Mouse (Mus musculus) kidney, adult 11 months (tissue): Measurements from ENCODE around the gene Gm45062.

ENCODE experiments used
- DNase-seq: peaks from one replicate; pipeline ENCODE4 v3.0.0; 2022

The Gm45062 gene

GRCm38 (mm10) chr6:8259004-8259666, at the start of gene Gm45062, which contains the start of the genes Rpa3 and Umad1:
Gm45062 (plus strand) TSS chr6:8259450.
Rpa3 (minus strand) TSS chr6:8259173.
Umad1 (plus strand) TSS chr6:8259288.
- DNase-seq: peak; percentile 98

- no peak for DNase-seq
Observed at GRCm38 (mm10) chr6:8209866-8210186, 49.4 kb upstream of the Gm45062 start.

DNA sequence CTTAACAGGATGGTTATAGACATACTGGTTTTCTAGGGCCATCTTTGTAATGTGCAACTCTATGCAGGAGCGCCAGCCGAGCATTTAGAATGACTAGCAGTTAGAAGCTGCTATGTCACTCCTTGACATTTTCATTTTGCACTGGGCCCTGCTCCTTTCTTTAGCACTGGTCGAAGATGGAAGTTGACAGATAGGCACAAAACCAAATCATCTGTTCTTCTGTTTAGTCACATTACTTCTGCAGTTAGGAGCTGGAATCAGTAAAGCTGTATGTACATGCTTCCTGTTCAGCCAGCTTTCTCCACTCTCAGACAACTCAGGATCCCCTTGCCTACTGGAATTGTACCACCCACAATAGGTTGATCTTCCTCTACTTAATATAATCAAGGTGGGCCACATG, 48.6 kb upstream of the Gm45062 start:
- DNase-seq: no peak

DNA sequence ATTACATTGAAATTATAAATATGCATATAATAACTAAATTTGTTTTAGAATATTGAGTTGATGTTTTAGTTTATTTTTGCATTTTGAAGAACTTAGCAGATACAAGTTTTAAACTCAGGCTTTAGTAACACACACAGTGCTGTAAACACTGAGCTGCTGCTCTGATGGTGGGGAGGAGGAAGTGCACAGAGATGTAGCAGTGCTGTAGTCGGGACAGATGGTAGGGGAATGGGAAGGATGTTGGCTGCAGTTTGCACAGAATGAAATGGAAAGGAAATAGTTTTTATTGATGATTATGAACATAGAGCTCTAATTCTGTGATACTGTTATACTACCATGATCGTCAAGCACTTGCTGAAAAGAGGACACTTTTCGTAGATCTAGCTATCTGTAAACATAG, 32.2 kb upstream of the Gm45062 start:
- DNase-seq: no peak

DNA sequence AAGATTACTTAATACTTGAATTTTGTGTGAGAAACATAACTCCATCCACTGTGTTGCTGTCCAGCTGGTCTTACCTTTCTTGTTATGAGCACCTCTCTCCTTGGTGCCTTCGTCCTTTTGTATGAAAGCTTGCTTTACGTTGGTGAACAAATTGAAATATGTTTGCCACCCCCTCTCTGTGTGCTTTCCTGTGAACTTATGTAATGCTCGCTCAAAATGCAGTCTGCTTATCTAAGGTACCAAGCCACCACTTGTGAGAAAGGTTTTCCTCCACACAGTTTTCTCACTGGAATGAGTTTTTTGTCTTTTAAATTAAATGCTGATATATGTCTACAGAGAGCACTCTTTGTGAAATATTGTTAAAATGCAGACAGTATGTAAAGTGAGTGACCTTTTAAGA, 30.7 kb upstream of the Gm45062 start:
- DNase-seq: no peak

GRCm38 (mm10) chr6:8258316-8258715, 934 bp upstream of the Gm45062 start:
- DNase-seq: no peak

DNA sequence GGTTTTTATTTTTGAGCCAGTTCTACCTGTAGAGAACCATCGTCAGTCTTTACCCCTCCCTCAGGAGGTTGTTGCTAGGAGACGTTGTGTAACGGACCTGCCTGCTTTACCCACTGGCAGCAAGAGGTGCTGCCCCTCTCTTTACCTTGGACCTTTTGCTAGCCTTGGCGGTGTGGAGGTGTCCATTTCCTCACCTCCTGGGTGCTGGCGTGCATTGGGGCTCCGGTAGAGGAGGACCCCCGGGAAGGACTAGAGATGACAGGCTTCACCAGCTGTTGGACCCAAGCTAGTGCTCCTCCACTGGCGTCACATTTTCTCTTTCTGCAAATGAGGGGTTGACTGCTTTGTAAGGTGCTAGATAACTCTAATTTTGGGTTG, 406 bp downstream of the Gm45062 start:
- no peak for DNase-seq

GRCm38 (mm10) chr6:8271047-8271446, 11.8 kb downstream of the Gm45062 start:
- DNase-seq: no peak

GRCm38 (mm10) chr6:8274387-8275054, 15.3 kb downstream of the Gm45062 start:
- peak; percentile 29 for DNase-seq

DNA sequence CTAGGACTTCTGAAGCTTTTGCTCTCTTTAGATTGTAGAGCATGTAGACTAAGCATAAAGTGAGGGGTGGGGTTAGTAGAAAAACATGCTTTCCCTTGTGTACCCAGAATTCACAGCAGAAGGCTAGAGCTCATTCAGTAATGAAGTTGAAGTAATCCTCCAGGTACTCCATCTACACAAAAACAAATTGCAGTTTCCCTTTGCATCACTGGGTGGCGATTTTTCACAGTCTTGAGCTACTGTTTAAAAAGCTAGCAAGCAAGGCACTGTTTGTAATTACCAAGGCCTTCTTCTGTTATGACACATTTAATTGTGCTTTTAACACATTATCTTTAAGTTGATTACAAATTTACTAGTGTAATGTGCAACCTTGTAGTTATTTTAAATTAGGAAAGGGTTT, 15.8 kb downstream of the Gm45062 start:
- DNase-seq: peak; percentile 55

DNA sequence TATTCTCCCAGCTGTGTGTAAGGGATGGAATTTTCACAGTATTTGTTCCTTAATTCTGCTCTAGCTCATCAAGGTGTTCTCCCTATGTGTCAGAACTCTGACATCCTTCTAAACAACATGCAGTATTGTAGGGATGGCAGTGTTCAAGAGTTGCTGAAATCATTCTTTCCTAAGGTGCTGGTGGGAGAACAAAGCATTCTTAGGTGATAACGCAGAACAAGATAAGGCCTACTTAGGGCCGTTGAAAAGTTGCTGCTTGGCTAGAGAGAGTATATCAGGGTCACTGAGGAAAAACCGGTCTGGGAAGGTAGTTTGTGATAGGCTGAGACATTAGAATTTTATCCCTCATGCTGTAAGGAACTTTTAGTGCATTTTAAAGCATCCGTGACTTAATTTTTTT, 17.2 kb downstream of the Gm45062 start:
- DNase-seq: no peak

GRCm38 (mm10) chr6:8278426-8279002, 19.3 kb downstream of the Gm45062 start:
- DNase-seq: no peak

DNA sequence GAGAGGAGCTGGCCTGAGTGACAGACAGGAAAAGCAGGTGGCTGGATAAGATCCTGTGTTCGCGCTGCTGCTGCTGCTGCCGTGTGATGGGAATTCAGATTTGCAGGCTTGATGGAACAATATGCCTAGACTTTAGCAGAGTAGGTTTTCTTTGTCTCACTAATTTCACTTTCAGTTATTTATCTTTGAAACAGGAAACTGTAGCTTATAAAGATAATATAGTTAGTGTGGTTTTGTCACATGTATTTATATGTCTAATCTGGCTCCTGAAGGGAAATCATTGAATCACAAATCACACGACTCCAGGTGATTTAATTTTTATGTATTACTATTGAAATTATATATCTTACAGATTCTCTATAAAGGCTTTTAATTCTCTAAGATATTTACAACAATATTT, 24.0 kb downstream of the Gm45062 start:
- DNase-seq: no peak

DNA sequence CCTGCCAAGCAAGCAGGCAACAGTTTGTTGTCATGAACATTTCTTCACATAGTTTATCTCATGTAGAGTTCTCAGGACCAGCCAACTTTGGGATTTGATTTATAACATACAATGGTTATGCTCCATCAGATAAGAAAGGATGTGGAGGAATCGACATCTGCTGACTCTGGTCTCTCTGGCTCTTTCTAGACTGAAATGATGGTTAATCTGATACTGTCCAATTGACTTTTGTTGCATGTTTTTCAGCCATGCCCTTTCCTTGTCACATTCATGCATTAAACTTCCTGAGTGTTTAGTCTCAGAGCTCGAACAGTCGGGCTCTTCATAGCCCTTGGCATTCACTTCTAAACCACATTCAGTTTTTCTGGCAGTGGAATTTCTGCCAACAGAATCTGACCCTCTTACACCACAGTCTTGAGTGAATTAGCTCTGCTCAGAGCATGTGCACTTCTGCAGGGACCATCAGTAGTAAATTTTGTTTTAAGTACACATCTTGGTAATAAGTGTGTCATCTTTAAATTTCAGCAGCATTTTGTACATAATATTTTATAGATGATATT, 26.2 kb downstream of the Gm45062 start:
- no peak for DNase-seq

GRCm38 (mm10) chr6:8286146-8286545, 26.9 kb downstream of the Gm45062 start:
- DNase-seq: no peak

- no peak for DNase-seq
Observed at GRCm38 (mm10) chr6:8288755-8289580, 29.7 kb downstream of the Gm45062 start.

- DNase-seq: no peak
Observed at GRCm38 (mm10) chr6:8294048-8294784, 35.0 kb downstream of the Gm45062 start.

- no peak for DNase-seq
Observed at GRCm38 (mm10) chr6:8299066-8299863, 40.0 kb downstream of the Gm45062 start.

GRCm38 (mm10) chr6:8307878-8308775, 48.9 kb downstream of the Gm45062 start:
- DNase-seq: no peak

DNA sequence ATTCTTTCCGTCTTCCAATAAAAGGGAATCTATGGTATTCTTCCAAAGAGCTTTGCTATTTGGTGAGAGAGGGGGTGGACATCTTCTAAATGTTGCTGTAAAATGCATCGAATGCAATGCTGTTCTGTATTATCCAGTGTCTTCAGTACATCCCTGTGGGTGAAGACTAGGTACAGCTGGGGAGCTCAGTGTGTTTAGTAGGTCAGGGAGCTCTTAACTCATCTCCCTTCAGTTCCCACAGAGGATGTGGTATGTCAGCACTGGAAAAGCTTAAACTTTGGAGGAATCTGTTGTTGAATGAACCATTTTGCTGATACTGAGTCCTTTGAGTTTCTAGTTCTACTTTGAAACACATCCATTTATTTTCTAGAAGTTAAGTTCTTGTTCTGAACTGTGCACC, 53.3 kb downstream of the Gm45062 start:
- DNase-seq: no peak

GRCm38 (mm10) chr6:8316201-8316600, 57.0 kb downstream of the Gm45062 start:
- no peak for DNase-seq
